Mouse (Mus musculus) embryo, embryonic 11 days (tissue): Measurements from ENCODE around the gene Crisp3.
"Not testable (repeated sequence)": the region's sequence is repeated elsewhere in the genome, so short reads cannot be mapped to it uniquely, and the experiment has no call there.

ENCODE experiments used
- DNase-seq: peaks from one replicate; pipeline ENCODE4 v3.0.0-alpha.2; 2015

Gene Crisp3

DNA sequence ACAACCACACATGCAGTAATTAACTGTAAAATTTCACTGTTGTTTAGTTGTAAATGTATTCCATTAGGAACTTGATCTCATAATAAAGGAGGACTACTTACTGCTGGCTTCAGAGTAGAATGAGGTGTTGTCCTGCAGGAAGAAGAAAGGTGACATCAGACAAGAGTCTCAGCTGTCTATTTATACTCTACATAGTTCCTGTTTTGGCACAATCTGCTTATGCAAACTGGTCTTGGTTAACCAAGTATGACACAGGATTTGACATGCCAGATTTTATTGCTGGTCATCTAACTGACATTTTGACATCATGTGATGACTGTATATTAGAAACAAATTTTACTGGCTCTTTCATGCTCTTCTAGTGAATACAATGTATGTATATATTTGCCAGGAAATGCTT is at the start of gene Crisp3:
TSS of gene Crisp3 (minus strand) at position 154 of the 400 bp plus-strand sequence.
- DNase-seq: no peak

DNA sequence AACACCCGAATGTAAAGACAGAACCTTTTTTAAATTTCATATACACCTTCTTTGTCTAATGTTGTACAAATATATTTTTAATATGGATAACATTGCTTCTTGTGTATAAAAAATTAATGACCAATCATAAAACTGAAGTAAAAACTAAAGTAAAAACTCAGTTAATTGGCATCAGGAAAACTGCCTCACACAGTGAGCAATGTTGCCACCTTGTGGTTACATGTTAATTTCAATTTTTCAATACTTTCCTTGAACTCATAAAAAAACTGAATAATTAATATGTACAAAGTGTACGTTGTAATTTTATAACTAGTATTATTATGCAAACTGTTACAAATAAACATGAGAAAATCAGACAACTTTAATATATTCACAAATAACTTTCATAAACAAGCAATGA is 43.3 kb upstream of the Crisp3 start:
- DNase-seq: peak; percentile 14

DNA sequence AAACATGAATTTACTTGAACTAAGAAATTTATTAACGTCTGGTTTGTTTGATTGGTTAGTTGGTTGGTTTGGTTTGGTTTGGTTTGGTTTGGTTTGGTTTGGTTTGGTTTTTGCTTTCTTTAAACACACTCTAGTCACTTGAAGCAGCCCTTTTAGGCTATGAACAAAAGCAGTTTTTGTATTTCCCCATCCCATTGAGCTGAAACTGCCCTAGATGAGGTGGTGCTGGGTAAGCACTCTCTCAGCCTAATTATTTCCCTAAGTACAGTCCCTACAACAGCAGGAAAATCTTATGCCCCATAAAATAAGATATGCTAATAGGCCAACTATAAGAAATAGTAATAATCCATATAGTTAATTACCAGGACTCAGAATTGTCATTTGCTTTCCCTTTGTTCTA is 33.4 kb upstream of the Crisp3 start:
- DNase-seq: no peak

DNA sequence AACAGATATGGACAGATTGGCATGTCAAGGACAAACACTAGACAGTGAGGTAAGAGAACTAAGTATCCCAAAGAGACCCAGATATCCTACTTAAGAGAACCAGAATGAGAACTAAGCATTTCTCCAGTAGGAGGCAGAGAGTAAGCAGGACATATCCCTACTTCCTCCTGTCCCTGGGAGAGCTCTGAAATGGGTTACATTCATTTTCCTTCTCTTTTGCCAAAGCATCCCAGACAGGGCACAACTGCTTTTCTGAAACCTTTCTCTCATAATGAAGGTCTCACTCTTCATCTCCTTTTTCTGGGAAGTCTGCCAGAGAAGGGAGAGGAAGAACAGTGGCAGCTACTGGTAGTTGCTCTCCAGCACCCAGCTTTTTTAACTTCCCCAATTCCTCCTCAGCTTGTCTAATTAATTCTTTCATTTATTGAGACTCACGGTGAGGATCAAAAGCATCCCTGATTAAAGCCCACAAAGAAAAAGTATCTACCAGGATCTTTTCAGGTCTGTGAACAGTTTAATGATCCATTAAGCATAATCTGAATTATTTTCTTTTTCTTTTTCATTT is 32.9 kb upstream of the Crisp3 start:
- no peak for DNase-seq

GRCm38 (mm10) chr17:40252487-40252886 is 10.4 kb upstream of the Crisp3 start:
- DNase-seq: no peak

- DNase-seq: no peak
Measured at GRCm38 (mm10) chr17:40208540-40208939, 33.5 kb downstream of the Crisp3 start, which contains the start of gene Pgk2. Gene Pgk2 (minus strand): TSS chr17:40208640.

DNA sequence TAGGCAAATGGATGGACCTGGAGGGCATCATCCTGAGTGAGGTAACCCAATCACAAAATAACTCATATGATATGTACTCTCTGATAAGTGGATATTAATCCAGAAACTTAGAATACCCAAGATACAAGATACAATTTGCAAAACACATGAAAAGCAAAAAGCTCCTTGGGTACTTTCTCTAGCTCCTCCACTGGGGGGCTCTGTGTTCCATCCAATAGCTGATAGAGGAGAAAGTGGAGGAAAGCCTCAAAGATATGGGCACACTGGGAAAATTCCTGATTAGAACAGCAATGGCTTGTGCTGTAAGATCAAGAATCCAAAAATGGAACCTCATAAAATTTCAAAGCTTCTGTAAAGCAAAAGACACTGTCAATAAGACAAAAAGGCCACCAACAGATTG is 40.3 kb downstream of the Crisp3 start:
- DNase-seq: not testable (repeated sequence)

- peak; percentile 8 for DNase-seq
Measured at GRCm38 (mm10) chr17:40190192-40190591, 51.9 kb downstream of the Crisp3 start.
